Mouse (Mus musculus) liver, embryonic 14.5 days (tissue): ENCODE results near the gene Glp2r.

Source experiments
- CTCF ChIP-seq: IDR thresholded peaks from 2 replicates; pipeline ENCODE4 v1.5.1; 2016; ENCODE audit warnings: antibody characterized with exemption, low read depth, control low read depth
- EP300 ChIP-seq: IDR thresholded peaks from 2 replicates; pipeline ENCODE4 v1.6.1; 2016; ENCODE audit warnings: antibody characterized with exemption, low read depth

DNA sequence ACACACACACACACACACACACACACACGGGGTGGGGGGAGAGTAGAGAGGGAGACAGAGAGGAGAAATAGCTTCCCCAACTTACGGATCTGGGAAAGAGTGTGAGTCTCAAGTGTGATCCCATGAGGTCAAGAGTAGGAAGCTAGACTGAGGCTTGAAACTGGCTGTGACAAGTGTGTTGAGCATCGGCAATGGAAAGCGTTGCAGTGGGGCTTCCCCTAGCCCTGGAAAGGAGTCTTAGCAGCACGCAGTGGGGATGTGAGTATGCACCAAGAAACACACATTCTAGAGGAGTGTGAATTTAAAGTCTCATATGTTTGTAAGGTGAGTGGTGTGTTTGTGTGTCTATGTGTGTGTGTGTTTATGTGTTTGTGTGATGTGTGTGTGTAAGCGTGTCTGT is 130.7 kb downstream of the Glp2r start:
- TF ChIP-seq CTCF (no peak), EP300 (no peak)
